Mouse (Mus musculus): ENCODE data around the gene Igsf23. TPM values are rescaled to one million over a fixed set of nuclear protein-coding genes. Genes with fewer than 3 reads are reported as not detected.

Igsf23 gene
- polyA plus RNA-seq (2014; fragmentation: Illumina TruSeq; extraction: RNeasy Lipid Tissue Mini Kit (QIAGEN cat#74804); ENCODE audit: insufficient read depth, low read depth, low replicate concordance), result 1.2 TPM

DNA sequence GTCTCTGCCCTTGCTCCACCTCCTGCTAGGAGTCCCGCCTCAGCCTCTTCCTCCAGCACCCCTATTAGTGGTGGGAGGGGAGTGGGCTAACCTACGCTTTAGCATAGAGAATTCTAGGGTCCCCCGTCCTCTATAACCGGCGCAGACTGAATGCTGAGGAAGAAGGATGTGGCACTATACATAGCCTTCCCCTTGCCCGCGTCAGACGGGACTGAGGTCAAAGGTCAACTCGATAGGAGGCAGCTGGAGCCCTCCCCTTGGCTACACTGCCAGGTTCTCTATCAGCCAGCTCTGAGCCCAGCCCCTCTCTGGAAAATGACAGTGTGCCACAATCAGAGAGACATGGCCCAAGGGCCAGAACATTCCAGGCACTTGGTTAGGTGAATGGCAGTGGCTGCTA is at the start of gene Igsf23:
Gene Igsf23, minus strand, starts transcription at position 168 of the 400 bp plus-strand sequence.

GRCm38 (mm10) chr7:19991165-19991564 is 40.6 kb upstream of the Igsf23 start, which contains the start of gene Nlrp9b:
Gene Nlrp9b, plus strand, starts transcription at chr7:19991465.

DNA sequence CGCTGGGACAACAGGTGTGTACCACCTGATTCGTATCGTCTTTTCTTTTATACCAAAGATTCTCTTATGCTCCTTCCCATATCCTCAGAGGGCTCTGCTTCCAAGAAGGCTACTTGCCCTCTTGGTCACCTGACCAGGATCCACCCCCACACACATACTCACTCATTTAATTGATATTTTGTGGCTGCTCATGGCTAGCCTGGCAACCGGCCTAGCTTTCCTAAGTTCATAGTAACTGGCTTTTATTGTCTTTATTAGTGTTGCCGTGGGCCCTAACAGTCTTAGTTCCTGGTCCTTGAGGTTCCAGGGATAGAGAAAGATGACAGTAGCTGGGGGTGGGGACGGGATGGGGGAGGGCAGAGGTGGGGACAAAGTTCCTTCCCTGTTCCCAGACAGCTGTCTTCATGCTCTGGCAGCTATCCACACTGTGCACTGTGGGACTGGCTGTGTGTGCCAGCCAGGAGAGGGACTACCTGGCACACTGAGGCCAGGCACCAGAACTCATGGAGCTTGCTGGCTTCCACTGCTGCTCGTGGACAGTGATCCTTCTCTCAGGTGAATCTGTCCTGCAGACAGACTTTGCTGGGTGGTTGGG is 14.5 kb upstream of the Igsf23 start, which contains the start of gene Ceacam20:
Gene Ceacam20, plus strand, starts transcription at position 428 of the 595 bp plus-strand sequence.

DNA sequence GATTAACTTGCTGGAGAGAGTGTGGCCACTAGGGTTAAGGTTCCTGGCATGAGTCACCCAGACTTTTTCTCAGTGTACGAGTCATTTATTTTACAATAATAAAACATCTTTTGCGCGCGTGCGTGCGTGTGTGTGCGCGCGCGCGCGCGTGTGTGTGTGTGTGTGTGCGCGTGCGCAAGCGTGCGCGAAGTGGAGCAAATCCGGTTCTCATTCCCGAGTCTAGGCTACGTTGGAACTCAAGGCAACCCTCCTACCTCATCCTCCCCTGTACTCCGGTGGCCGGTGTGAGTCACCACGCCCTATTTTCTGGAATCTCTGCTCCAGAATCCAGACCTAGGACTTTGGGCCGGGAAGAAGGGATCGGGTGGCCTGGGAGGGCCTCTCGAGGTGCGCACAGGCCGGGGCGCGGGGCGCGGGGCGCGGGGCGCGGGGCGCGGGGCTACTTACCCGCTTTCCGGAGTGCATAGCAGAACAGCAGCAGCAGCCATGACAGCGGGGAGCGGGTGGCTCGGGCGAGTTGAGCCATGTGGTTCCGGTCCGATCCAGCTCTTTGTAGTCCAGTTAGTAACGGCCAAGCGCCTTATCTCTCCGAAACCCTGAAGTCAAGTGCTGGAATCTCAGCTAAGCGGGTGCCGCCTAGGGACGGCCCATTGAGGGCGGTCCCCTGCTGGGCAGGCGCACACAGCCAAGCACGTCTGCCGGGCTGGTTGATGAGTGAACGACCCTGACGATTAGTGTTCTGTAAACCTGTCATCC is 29.9 kb downstream of the Igsf23 start, which contains the start of gene Pvr:
Gene Pvr, minus strand, starts transcription at position 655 of the 756 bp plus-strand sequence.

DNA sequence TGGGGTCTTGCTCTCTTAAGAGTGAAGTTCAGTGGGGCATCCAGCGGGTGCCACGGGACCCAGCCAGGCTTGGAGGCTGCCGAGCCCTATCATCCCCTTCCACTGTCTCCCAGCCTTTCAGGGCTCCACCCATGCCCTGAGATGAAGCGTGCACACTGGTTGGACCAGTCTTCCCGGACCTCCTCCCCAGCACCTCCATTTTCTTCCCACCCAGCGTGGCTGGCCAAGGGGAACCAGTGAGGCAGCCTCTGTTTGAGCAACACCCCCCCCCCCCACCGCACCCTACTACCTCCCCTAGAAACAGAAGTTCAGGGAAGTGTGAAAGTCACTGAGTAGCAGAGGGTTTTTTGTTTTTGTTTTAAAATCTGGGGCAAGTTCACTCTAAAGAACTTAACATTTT is 62.7 kb downstream of the Igsf23 start, which contains the start of gene Ceacam19:
Gene Ceacam19, minus strand, starts transcription at position 117 of the 400 bp plus-strand sequence.

Other genes starting within 250 kb of the Igsf23 start
- gene Tomm40, start 235.3 kb downstream of the Igsf23 start, polyA plus RNA-seq (2014; fragmentation: Illumina TruSeq; extraction: RNeasy Lipid Tissue Mini Kit (QIAGEN cat#74804); ENCODE audit: insufficient read depth, low read depth, low replicate concordance), result 28.0 TPM
- gene Nectin2, start 200.3 kb downstream of the Igsf23 start, polyA plus RNA-seq (2014; fragmentation: Illumina TruSeq; extraction: RNeasy Lipid Tissue Mini Kit (QIAGEN cat#74804); ENCODE audit: insufficient read depth, low read depth, low replicate concordance), result 39.0 TPM
- gene Bcam, start 179.7 kb downstream of the Igsf23 start, polyA plus RNA-seq (2014; fragmentation: Illumina TruSeq; extraction: RNeasy Lipid Tissue Mini Kit (QIAGEN cat#74804); ENCODE audit: insufficient read depth, low read depth, low replicate concordance), result 298 TPM
- 9.7 TPM for gene Cblc, start 153.9 kb downstream of the Igsf23 start, polyA plus RNA-seq (2014; fragmentation: Illumina TruSeq; extraction: RNeasy Lipid Tissue Mini Kit (QIAGEN cat#74804); ENCODE audit: insufficient read depth, low read depth, low replicate concordance)
- 15.6 TPM for gene Bcl3, start 128.0 kb downstream of the Igsf23 start, polyA plus RNA-seq (2014; fragmentation: Illumina TruSeq; extraction: RNeasy Lipid Tissue Mini Kit (QIAGEN cat#74804); ENCODE audit: insufficient read depth, low read depth, low replicate concordance)
- gene Gm19345, start 98.8 kb downstream of the Igsf23 start, polyA plus RNA-seq (2014; fragmentation: Illumina TruSeq; extraction: RNeasy Lipid Tissue Mini Kit (QIAGEN cat#74804); ENCODE audit: insufficient read depth, low read depth, low replicate concordance), result not detected
- gene Ceacam16, start 89.5 kb downstream of the Igsf23 start, polyA plus RNA-seq (2014; fragmentation: Illumina TruSeq; extraction: RNeasy Lipid Tissue Mini Kit (QIAGEN cat#74804); ENCODE audit: insufficient read depth, low read depth, low replicate concordance), result 0.27 TPM
- gene Ceacam19, start 62.8 kb downstream of the Igsf23 start, polyA plus RNA-seq (2014; fragmentation: Illumina TruSeq; extraction: RNeasy Lipid Tissue Mini Kit (QIAGEN cat#74804); ENCODE audit: insufficient read depth, low read depth, low replicate concordance), result 0.07 TPM
- 17.0 TPM for gene Pvr, start 29.6 kb downstream of the Igsf23 start, polyA plus RNA-seq (2014; fragmentation: Illumina TruSeq; extraction: RNeasy Lipid Tissue Mini Kit (QIAGEN cat#74804); ENCODE audit: insufficient read depth, low read depth, low replicate concordance)
- gene Ceacam20, start 14.7 kb upstream of the Igsf23 start, polyA plus RNA-seq (2014; fragmentation: Illumina TruSeq; extraction: RNeasy Lipid Tissue Mini Kit (QIAGEN cat#74804); ENCODE audit: insufficient read depth, low read depth, low replicate concordance), result not detected
- not detected for gene Nlrp9b, start 40.7 kb upstream of the Igsf23 start, polyA plus RNA-seq (2014; fragmentation: Illumina TruSeq; extraction: RNeasy Lipid Tissue Mini Kit (QIAGEN cat#74804); ENCODE audit: insufficient read depth, low read depth, low replicate concordance)
- not detected for gene Vmn1r91, start 148.9 kb upstream of the Igsf23 start, polyA plus RNA-seq (2014; fragmentation: Illumina TruSeq; extraction: RNeasy Lipid Tissue Mini Kit (QIAGEN cat#74804); ENCODE audit: insufficient read depth, low read depth, low replicate concordance)
- gene Gm16442, start 171.8 kb upstream of the Igsf23 start, polyA plus RNA-seq (2014; fragmentation: Illumina TruSeq; extraction: RNeasy Lipid Tissue Mini Kit (QIAGEN cat#74804); ENCODE audit: insufficient read depth, low read depth, low replicate concordance), result not detected
- not detected for gene Vmn1r93, start 188.3 kb upstream of the Igsf23 start, polyA plus RNA-seq (2014; fragmentation: Illumina TruSeq; extraction: RNeasy Lipid Tissue Mini Kit (QIAGEN cat#74804); ENCODE audit: insufficient read depth, low read depth, low replicate concordance)
- gene Vmn1r94, start 217.6 kb upstream of the Igsf23 start, polyA plus RNA-seq (2014; fragmentation: Illumina TruSeq; extraction: RNeasy Lipid Tissue Mini Kit (QIAGEN cat#74804); ENCODE audit: insufficient read depth, low read depth, low replicate concordance), result not detected
- gene Vmn1r95, start 243.0 kb upstream of the Igsf23 start, polyA plus RNA-seq (2014; fragmentation: Illumina TruSeq; extraction: RNeasy Lipid Tissue Mini Kit (QIAGEN cat#74804); ENCODE audit: insufficient read depth, low read depth, low replicate concordance), result not detected

All from lung, adult 10 weeks (tissue).